Mouse (Mus musculus): ENCODE results near the gene Phactr4.

GRCm38 (mm10) chr4:132426021-132426420 lies 3.7 kb upstream of the Phactr4 start:
- TF ChIP-seq CTCF (IDR thresholded peaks at IDR 0.05; ENCODE audit: low read depth): no peak
- TF ChIP-seq EP300 (optimal IDR thresholded peaks at IDR 0.05): peak; percentile 53

Data from stomach, postnatal 0 days (tissue).